Mouse (Mus musculus): ENCODE results near the gene Foxj3. TPM values are rescaled to one million over a fixed set of nuclear protein-coding genes. Genes with fewer than 3 reads are reported as not detected.

The Foxj3 gene
- polyA plus RNA-seq, 1 experiment from 2014 or later, result 39.0 TPM

DNA sequence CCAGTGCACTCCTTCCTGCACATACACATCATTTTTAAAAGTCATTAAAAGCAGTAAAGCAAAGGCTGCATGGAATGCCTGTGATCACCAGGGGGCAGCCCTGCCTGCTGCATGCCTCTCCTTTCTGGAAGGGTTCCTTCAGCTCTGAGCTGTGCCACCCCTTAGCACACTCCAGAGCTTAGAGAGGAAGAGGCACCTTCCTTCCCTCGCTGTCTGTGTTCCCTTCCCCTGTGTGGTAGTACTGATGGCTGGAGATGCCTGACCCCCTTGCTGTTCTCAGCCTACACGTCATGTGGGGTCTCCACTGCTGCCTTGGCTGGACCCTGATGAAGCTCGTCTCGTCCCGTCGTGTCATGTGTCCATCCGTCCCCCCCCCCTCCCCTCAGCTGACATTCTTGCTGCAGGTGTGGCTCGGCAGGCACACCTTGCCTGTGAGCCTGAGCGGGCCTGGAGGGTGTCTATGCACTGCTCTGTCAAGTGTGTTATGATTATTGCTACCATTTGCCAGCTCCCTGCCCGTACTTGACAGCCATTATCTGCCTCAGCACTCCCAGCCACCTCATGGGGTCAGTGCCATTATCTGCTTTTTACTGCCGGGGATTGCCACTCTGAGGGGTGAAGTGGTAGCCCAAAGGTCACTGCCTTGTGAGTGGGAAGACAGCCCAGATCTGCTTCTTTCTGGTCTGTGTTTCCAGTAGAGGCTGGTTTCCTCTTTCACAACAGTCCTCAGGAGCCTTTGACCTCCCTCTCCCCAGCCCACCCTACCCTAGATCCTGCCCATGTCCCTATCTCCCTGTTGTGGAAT, 94.5 kb downstream of the Foxj3 start:
- Histone ChIP-seq H3K9me3 (ENCODE audit: control insufficient read depth, low read length) (no peaks in the 10 kb centered on the region), H3K9ac (replicated peaks; ENCODE audit: low read depth, low read length) (no peak overlapping the region; the same call in 1 of the 2 replicates)
- peak; percentile 68 for ATAC-seq

DNA sequence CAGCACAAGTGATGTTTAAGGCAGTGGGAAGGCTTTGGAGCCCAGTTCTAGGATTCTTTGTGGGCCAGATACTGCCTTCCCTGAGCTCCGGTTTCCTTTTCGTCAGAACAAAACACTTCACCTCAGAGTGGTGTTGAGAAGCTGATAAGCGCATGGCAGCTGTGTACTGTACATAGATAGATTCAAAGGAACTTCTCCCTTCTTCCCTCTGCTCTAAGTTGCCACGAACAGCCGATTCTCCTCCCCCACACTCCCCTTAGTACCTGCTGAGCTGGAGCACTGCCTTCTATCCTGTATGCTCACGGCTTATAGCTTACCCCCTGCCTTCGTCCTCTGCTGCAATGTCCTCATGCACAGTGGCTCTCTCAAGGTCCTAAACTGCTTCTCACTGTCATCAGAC, 95.9 kb downstream of the Foxj3 start:
- H3K4me3 ChIP-seq (replicated peaks; ENCODE audit: low read length), result no peak overlapping the region
- H3K36me3 ChIP-seq (ENCODE audit: control insufficient read depth, insufficient read depth), result 0 out of 2 replicates have a peak, but pooled peaks cover 2% of the 10 kb centered on the region
- no peak overlapping the region for H3K9ac ChIP-seq (replicated peaks; ENCODE audit: low read depth, low read length)
- WGBS, result 58% methylated on average over 7 of the region's 7 CpGs
- no peaks in the 10 kb centered on the region for H3K27me3 ChIP-seq (replicated peaks; ENCODE audit: control insufficient read depth, insufficient read depth, low read length)
- H3K27ac ChIP-seq (ENCODE audit: low read length), result 0 out of 2 replicates have a peak overlapping the region, but pooled peaks have one; percentile 8
- H3K4me2 ChIP-seq (ENCODE audit: low read length), result no peak overlapping the region
- no peak for ATAC-seq
- no peaks in the 10 kb centered on the region for H3K9me3 ChIP-seq (ENCODE audit: control insufficient read depth, low read length)
- H3K4me1 ChIP-seq (replicated peaks; ENCODE audit: control insufficient read depth, insufficient read depth, low read length), result peaks cover 19% of the 10 kb centered on the region

More for the DNA sequence above, 94.5 kb downstream of the Foxj3 start:
- WGBS, result 75% methylated on average over 11 of the region's 11 CpGs
- no peak overlapping the region for H3K4me2 ChIP-seq (ENCODE audit: low read length)
- H3K4me3 ChIP-seq (replicated peaks; ENCODE audit: low read length), result no peak overlapping the region
- H3K27ac ChIP-seq (ENCODE audit: low read length), result no peak overlapping the region
- H3K27me3 ChIP-seq (replicated peaks; ENCODE audit: control insufficient read depth, insufficient read depth, low read length), result no peaks in the 10 kb centered on the region
- H3K4me1 ChIP-seq (replicated peaks; ENCODE audit: control insufficient read depth, insufficient read depth, low read length), result peaks cover 23% of the 10 kb centered on the region
- H3K36me3 ChIP-seq (ENCODE audit: control insufficient read depth, insufficient read depth), result peaks cover 2% of the 10 kb centered on the region; the same call in 1 of the 2 replicates

- Histone ChIP-seq H3K4me1 (replicated peaks; ENCODE audit: control insufficient read depth, insufficient read depth, low read length) (peaks cover 19% of the 10 kb centered on the region), H3K4me2 (ENCODE audit: low read length) (no peak overlapping the region), H3K27ac (ENCODE audit: low read length) (no peak overlapping the region), H3K27me3 (replicated peaks; ENCODE audit: control insufficient read depth, insufficient read depth, low read length) (no peaks in the 10 kb centered on the region), H3K9me3 (ENCODE audit: control insufficient read depth, low read length) (no peaks in the 10 kb centered on the region), H3K36me3 (ENCODE audit: control insufficient read depth, insufficient read depth) (0 out of 2 replicates have a peak, but pooled peaks cover 2% of the 10 kb centered on the region), H3K4me3 (replicated peaks; ENCODE audit: low read length) (no peak overlapping the region), H3K9ac (replicated peaks; ENCODE audit: low read depth, low read length) (no peak overlapping the region)
- 22% methylated on average over 7 of the region's 7 CpGs for WGBS
- ATAC-seq, result no peak
These were observed 96.5 kb downstream of the Foxj3 start for GRCm38 (mm10) chr4:119633342-119633741.

- no peak overlapping the region for H3K27ac ChIP-seq (ENCODE audit: low read length)
- H3K4me3 ChIP-seq (replicated peaks; ENCODE audit: low read length), result no peak overlapping the region
- H3K27me3 ChIP-seq (replicated peaks; ENCODE audit: control insufficient read depth, insufficient read depth, low read length), result no peaks in the 10 kb centered on the region
- H3K9ac ChIP-seq (replicated peaks; ENCODE audit: low read depth, low read length), result no peak overlapping the region
- H3K36me3 ChIP-seq (ENCODE audit: control insufficient read depth, insufficient read depth), result 0 out of 2 replicates have a peak, but pooled peaks cover 2% of the 10 kb centered on the region
- peaks cover 19% of the 10 kb centered on the region for H3K4me1 ChIP-seq (replicated peaks; ENCODE audit: control insufficient read depth, insufficient read depth, low read length)
- H3K4me2 ChIP-seq (ENCODE audit: low read length), result no peak overlapping the region
- no peaks in the 10 kb centered on the region for H3K9me3 ChIP-seq (ENCODE audit: control insufficient read depth, low read length)
- ATAC-seq, result no peak
- 78% methylated on average over 3 of the region's 3 CpGs for WGBS
These were observed 97.1 kb downstream of the Foxj3 start for GRCm38 (mm10) chr4:119633948-119634347.

DNA sequence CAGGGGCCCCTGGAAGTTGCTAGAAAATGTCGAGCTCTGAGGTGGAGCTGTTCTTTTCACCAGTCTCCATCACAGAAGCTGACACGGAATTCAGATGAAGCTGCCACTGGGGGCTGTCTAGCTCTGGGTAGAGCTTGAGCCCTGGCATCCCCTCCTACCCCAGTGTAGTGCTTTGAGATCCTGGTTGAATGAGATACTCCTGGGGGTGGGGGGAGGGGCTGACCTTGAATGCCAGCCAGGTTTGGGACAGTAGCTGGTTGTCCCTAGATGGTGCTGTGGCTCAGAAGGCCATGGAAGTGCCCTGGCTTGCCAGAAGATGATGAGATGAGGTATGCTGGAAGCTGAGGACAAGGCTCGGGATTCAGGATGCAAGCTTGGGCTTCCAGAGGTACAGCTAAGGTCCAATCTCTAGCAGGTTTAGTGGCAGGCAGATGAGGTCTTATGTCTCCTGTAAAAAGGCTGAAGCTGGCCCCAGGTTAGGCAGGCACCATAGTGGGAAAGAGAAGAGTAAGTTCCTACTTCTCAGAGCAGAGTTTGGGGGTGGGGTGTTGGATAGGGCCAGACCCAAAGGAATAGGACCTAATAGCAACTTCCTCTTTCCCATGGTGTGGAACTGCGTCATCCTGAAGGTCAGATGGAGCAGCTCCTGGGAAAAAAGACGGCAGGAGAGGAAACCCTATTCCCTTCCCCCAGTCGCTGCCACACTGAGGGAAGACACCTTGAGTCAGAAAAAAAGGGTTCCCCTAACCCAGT, 98.3 kb downstream of the Foxj3 start:
- Histone ChIP-seq H3K36me3 (ENCODE audit: control insufficient read depth, insufficient read depth) (no peaks in the 10 kb centered on the region), H3K27ac (ENCODE audit: low read length) (no peak overlapping the region), H3K4me1 (replicated peaks; ENCODE audit: control insufficient read depth, insufficient read depth, low read length) (peaks cover 19% of the 10 kb centered on the region), H3K9me3 (ENCODE audit: control insufficient read depth, low read length) (no peaks in the 10 kb centered on the region), H3K9ac (replicated peaks; ENCODE audit: low read depth, low read length) (no peak overlapping the region), H3K27me3 (replicated peaks; ENCODE audit: control insufficient read depth, insufficient read depth, low read length) (no peaks in the 10 kb centered on the region), H3K4me3 (replicated peaks; ENCODE audit: low read length) (no peak overlapping the region), H3K4me2 (ENCODE audit: low read length) (no peak overlapping the region)
- WGBS, result 64% methylated on average over 6 of the region's 6 CpGs
- ATAC-seq, result no peak

DNA sequence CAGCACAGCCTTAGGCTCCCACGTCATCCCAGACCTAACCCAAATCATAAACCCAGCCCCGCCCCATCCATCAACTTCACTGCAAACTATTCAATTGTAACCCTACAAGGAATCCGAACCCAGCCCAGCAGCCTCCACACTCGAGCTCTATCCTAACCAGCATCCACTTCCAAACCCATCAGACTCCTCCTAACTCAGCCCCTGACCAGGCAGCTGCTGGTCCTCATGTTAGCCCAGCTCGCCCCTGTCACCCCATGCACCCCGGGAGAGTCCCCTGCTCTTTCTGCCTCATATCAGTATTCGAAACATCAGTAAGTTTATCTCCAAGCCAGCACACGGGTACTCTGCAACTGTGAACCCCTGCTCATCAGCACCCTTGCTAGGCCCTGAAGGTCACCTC, 98.9 kb downstream of the Foxj3 start:
- H3K4me2 ChIP-seq (ENCODE audit: low read length), result no peak overlapping the region
- no peak overlapping the region for H3K4me3 ChIP-seq (replicated peaks; ENCODE audit: low read length)
- H3K9ac ChIP-seq (replicated peaks; ENCODE audit: low read depth, low read length), result no peak overlapping the region
- no peak overlapping the region for H3K27ac ChIP-seq (ENCODE audit: low read length)
- H3K9me3 ChIP-seq (ENCODE audit: control insufficient read depth, low read length), result no peaks in the 10 kb centered on the region
- no peak for ATAC-seq
- H3K27me3 ChIP-seq (replicated peaks; ENCODE audit: control insufficient read depth, insufficient read depth, low read length), result no peaks in the 10 kb centered on the region
- 85% methylated on average over 8 of the region's 8 CpGs for WGBS
- H3K4me1 ChIP-seq (replicated peaks; ENCODE audit: control insufficient read depth, insufficient read depth, low read length), result peaks cover 19% of the 10 kb centered on the region
- no peaks in the 10 kb centered on the region for H3K36me3 ChIP-seq (ENCODE audit: control insufficient read depth, insufficient read depth)

- no peaks in the 10 kb centered on the region for H3K27me3 ChIP-seq (replicated peaks; ENCODE audit: control insufficient read depth, insufficient read depth, low read length)
These were observed 99.9 kb downstream of the Foxj3 start for GRCm38 (mm10) chr4:119636731-119637130.

GRCm38 (mm10) chr4:119637176-119637845, 100.5 kb downstream of the Foxj3 start, which contains the start of gene Guca2a:
Guca2a (plus strand) TSS chr4:119637704.
- H3K4me2 ChIP-seq (ENCODE audit: low read length), result no peak within 1 kb of the TSS
- WGBS, result 74% methylated on average over 4 of the region's 4 CpGs
- ATAC-seq, result no peak

More at GRCm38 (mm10) chr4:119636731-119637130, 99.9 kb downstream of the Foxj3 start:
- Histone ChIP-seq H3K27ac (ENCODE audit: low read length) (no peak overlapping the region), H3K36me3 (ENCODE audit: control insufficient read depth, insufficient read depth) (no peaks in the 10 kb centered on the region), H3K4me3 (replicated peaks; ENCODE audit: low read length) (no peak overlapping the region), H3K9ac (replicated peaks; ENCODE audit: low read depth, low read length) (no peak overlapping the region), H3K4me2 (ENCODE audit: low read length) (no peak overlapping the region), H3K9me3 (ENCODE audit: control insufficient read depth, low read length) (no peaks in the 10 kb centered on the region), H3K4me1 (replicated peaks; ENCODE audit: control insufficient read depth, insufficient read depth, low read length) (peaks cover 16% of the 10 kb centered on the region)
- no peak for ATAC-seq
- 92% methylated on average over 7 of the region's 7 CpGs for WGBS

GRCm38 (mm10) chr4:119637946-119638345, 101.1 kb downstream of the Foxj3 start:
- no peak overlapping the region for H3K4me3 ChIP-seq (replicated peaks; ENCODE audit: low read length)
- WGBS, result 74% methylated on average over 6 of the region's 6 CpGs
- no peak overlapping the region for H3K27ac ChIP-seq (ENCODE audit: low read length)
- no peak overlapping the region for H3K9ac ChIP-seq (replicated peaks; ENCODE audit: low read depth, low read length)
- no peaks in the 10 kb centered on the region for H3K27me3 ChIP-seq (replicated peaks; ENCODE audit: control insufficient read depth, insufficient read depth, low read length)
- no peaks in the 10 kb centered on the region for H3K36me3 ChIP-seq (ENCODE audit: control insufficient read depth, insufficient read depth)
- no peak for ATAC-seq
- peaks cover 14% of the 10 kb centered on the region for H3K4me1 ChIP-seq (replicated peaks; ENCODE audit: control insufficient read depth, insufficient read depth, low read length)
- H3K4me2 ChIP-seq (ENCODE audit: low read length), result no peak overlapping the region
- H3K9me3 ChIP-seq (ENCODE audit: control insufficient read depth, low read length), result no peaks in the 10 kb centered on the region

More at GRCm38 (mm10) chr4:119637176-119637845, 100.5 kb downstream of the Foxj3 start, which contains the start of gene Guca2a:
- H3K36me3 ChIP-seq (ENCODE audit: control insufficient read depth, insufficient read depth), result no peaks in the 10 kb centered on the region
- no peak within 1 kb of the TSS for H3K4me3 ChIP-seq (replicated peaks; ENCODE audit: low read length)
- no peaks in the 10 kb centered on the region for H3K9me3 ChIP-seq (ENCODE audit: control insufficient read depth, low read length)
- no peak within 1 kb of the TSS for H3K9ac ChIP-seq (replicated peaks; ENCODE audit: low read depth, low read length)
- no peak within 1 kb of the TSS for H3K27ac ChIP-seq (ENCODE audit: low read length)
- H3K27me3 ChIP-seq (replicated peaks; ENCODE audit: control insufficient read depth, insufficient read depth, low read length), result no peaks in the 10 kb centered on the region
- peaks cover 16% of the 10 kb centered on the region for H3K4me1 ChIP-seq (replicated peaks; ENCODE audit: control insufficient read depth, insufficient read depth, low read length)
